Mouse (Mus musculus) limb, embryonic 10.5 days (tissue): ENCODE measurements at regions not wholly inside any gene's neighbourhood (a gene's known extent, or its start where the extent isn't known, plus 50 kb on each side); places are given as distances from the start of the nearest gene placed in this dataset. TPM values are rescaled to one million over a fixed set of nuclear protein-coding genes. Genes with fewer than 3 reads are reported as not detected.
"Not testable (repeated sequence)": the region's sequence is repeated elsewhere in the genome, so short reads cannot be mapped to it uniquely, and the experiment has no call there.

Experiments used
- DNase-seq: peaks from one replicate; pipeline ENCODE4 v3.0.0-alpha.2; 2017; ENCODE audit warnings: low spot score
- H3K27ac ChIP-seq: fragments of 300-500 bp; sonication (generic); 2 replicates; pipeline ENCODE4 v1.5.1; 2016; ENCODE audit warnings: mild to moderate bottlenecking
- H3K27me3 ChIP-seq: fragments of 300-500 bp; sonication (generic); 2 replicates; pipeline ENCODE4 v1.6.1; 2016; ENCODE audit warnings: low read depth, mild to moderate bottlenecking; ENCODE audit not compliant: poor library complexity, severe bottlenecking
- H3K36me3 ChIP-seq: fragments of 300-500 bp; sonication (generic); 2 replicates; pipeline ENCODE4 v1.6.1; 2016; ENCODE audit warnings: mild to moderate bottlenecking, moderate library complexity
- H3K4me1 ChIP-seq: fragments of 300-500 bp; sonication (generic); 2 replicates; pipeline ENCODE4 v1.6.1; 2016
- H3K4me3 ChIP-seq: fragments of 300-500 bp; sonication (generic); 2 replicates; pipeline ENCODE4 v1.5.1; 2016; ENCODE audit warnings: mild to moderate bottlenecking, moderate library complexity
- H3K9me3 ChIP-seq: fragments of 300-500 bp; sonication (generic); replicated peaks from 2 replicates; pipeline ENCODE4 v1.6.1; 2016; ENCODE audit warnings: mild to moderate bottlenecking
- WGBS: fragments of 180-500 bp; shearing (Covaris S2); methylation state at CpG from one replicate; pipeline ENCODE4 v1.1.7; 2016; 5-methylcytosine and 5-hydroxymethylcytosine counted together
- microRNA-seq: library from miRNA; unstranded; fragments of <30 nt; microRNA quantifications from one replicate; pipeline ENCODE4, GENCODE M21; 2017

DNA sequence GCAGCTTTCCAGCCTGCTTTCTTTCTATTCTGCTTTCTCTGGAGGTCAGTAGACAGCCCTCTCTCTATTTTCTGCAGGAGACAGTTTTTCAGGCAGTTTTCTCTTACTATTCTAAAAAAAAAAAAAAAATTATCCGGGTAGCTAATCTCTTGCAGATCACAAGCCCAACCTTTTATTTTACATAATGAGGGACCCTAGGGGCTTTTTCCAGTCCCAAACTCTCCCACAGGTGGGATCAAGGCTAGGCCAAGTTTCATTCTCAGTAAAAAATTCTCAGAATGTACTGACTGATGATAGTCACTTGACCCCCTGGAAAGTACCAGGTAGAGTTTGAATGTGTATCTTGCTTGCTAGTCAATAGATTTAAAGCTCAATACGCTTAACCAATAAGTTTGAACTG, 705.7 kb downstream of the Trib2 start:
- no peaks in the 10 kb centered on the region for H3K36me3 ChIP-seq
- H3K27me3 ChIP-seq, result no peaks in the 10 kb centered on the region
- no peak overlapping the region for H3K4me3 ChIP-seq
- no peak overlapping the region for H3K27ac ChIP-seq
- WGBS, result 95% methylated on average over 2 of the region's 2 CpGs
- no peaks in the 10 kb centered on the region for H3K4me1 ChIP-seq
- DNase-seq, result no peak
- no peaks in the 10 kb centered on the region for H3K9me3 ChIP-seq

DNA sequence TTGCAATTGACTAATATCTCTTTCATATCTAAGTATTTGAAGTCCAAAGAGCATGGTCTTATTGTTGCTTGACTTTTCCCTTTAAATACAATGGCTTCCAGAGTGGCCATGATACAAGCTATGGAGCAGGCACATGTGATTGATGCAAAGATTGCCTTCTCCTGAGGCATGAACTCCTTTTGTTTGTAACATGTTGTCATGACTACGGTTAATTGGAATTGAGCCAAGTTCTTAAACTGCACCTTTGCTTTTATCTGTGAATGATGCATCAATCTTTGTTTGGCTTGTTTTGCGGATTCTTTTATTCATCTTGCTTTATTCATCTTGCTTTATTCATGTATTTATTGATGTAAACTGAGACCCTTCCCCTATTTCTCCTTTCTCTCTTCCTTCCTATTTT, 711.8 kb downstream of the Trib2 start:
- no peaks in the 10 kb centered on the region for H3K36me3 ChIP-seq
- H3K4me3 ChIP-seq, result no peak overlapping the region
- no peaks in the 10 kb centered on the region for H3K27me3 ChIP-seq
- no peaks in the 10 kb centered on the region for H3K9me3 ChIP-seq
- DNase-seq, result no peak
- no peak overlapping the region for H3K27ac ChIP-seq
- 90% methylated on average over 2 of the region's 2 CpGs for WGBS
- H3K4me1 ChIP-seq, result no peaks in the 10 kb centered on the region

DNA sequence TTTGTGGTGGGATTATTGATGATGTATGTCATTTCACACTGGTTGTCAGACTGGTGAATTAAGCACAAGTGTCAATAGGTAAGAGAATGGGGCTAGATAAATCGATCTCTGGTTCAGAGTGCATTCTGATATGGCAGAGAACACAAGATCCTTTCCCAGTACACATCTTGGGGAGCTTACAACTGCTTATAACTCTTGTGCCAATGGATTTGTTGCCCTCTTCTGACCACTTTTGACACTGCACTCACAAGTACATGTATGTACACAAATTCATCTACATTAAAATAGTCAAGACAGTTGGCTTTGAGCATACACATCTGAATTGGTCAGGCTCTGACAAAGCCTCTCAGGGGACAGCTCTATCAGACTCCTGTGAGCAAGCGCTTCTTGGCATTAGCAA, 738.1 kb downstream of the Trib2 start:
- no peak overlapping the region for H3K4me3 ChIP-seq
- no peak overlapping the region for H3K27ac ChIP-seq
- 78% methylated on average over 2 of the region's 2 CpGs for WGBS
- no peaks in the 10 kb centered on the region for H3K27me3 ChIP-seq
- H3K9me3 ChIP-seq, result no peaks in the 10 kb centered on the region
- DNase-seq, result no peak
- H3K4me1 ChIP-seq, result no peaks in the 10 kb centered on the region
- H3K36me3 ChIP-seq, result no peaks in the 10 kb centered on the region

DNA sequence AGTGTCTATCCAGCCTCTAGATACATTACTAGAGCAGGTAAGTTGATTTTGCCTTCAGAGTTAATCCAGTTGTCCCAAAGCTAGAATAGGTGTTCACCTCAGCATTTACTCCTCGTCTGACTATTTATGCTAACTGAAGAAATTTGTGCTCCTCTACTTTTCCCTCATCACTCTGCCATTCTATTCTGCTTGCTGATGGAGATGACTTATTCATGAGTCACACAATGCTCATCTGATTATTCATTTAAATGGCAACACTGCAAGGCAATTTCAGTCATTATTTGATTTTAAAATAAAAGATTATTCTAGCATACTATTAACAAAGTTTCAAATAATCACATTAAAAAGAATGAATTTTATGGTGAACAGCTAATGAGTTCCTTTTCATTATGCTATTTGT, 752.4 kb downstream of the Trib2 start:
- Histone ChIP-seq H3K27ac (no peak overlapping the region), H3K27me3 (no peaks in the 10 kb centered on the region), H3K9me3 (no peaks in the 10 kb centered on the region), H3K36me3 (no peaks in the 10 kb centered on the region), H3K4me1 (no peaks in the 10 kb centered on the region), H3K4me3 (no peak overlapping the region)
- DNase-seq, result no peak
- WGBS, result 90% methylated on average over 1 of the region's 1 CpGs

DNA sequence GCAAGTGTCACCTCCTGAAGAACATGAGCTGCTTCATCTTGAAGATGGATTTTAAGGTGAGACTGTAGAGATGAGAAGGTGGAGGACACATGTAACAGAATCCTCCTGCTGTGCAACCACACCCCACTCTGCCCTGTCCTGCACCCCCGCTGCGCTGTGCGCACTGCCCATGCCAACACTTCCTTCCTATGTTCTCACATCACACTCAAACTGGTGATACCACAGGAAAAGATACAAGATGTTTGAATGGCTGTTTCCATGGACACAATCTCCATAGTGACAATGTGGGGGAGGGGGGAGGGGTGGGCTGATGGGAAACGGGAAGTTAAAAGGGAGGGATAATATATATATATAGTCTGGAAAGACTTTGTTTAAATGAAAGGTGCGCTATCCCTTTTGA, 765.3 kb downstream of the Trib2 start:
- no peak overlapping the region for H3K4me3 ChIP-seq
- no peaks in the 10 kb centered on the region for H3K9me3 ChIP-seq
- no peak for DNase-seq
- no peaks in the 10 kb centered on the region for H3K4me1 ChIP-seq
- WGBS, result 91% methylated on average over 5 of the region's 5 CpGs
- H3K27ac ChIP-seq, result no peak overlapping the region
- H3K27me3 ChIP-seq, result no peaks in the 10 kb centered on the region
- no peaks in the 10 kb centered on the region for H3K36me3 ChIP-seq

DNA sequence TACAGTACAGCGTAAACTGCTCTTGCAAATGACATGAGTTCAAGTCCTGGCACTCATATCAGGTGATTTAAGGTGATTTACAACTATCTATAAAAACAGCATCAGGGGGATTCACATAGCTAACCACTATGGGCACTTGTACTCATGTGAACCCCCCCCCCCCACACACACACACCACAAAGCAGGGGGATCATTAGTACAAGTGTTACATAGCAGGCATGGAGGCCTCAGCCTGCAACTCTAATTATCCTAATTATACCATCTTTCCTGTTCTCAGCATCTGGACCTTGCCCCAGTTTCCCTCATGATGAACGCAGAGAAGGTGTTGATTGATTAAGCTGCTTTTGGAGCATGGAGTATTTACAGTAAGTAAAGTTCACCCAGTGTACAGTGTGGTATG, 773.5 kb downstream of the Trib2 start:
- H3K4me3 ChIP-seq, result no peak overlapping the region
- no peak for DNase-seq
- no peaks in the 10 kb centered on the region for H3K4me1 ChIP-seq
- no peaks in the 10 kb centered on the region for H3K9me3 ChIP-seq
- H3K27me3 ChIP-seq, result no peaks in the 10 kb centered on the region
- 93% methylated on average over 2 of the region's 2 CpGs for WGBS
- H3K36me3 ChIP-seq, result no peaks in the 10 kb centered on the region
- H3K27ac ChIP-seq, result no peak overlapping the region

DNA sequence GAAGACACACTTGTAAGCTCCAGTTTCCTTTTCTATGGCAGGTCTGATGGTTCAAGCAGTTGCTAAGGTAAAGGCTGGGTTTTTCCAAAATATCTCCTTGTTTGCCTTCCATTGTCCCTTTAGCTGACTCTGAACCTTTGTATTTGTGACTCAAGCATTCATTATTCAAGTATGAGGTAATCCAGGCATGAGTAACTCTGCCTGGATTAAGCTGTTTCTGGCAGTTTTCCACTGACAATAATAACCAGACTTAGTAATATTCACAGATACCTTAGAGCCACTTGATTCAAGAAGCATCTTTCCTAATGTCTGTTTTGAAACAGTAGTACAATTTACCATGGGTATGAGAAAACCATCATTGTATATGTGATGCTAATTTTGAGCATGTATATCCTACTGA, 805.6 kb downstream of the Trib2 start:
- Histone ChIP-seq H3K4me3 (no peak overlapping the region), H3K4me1 (no peaks in the 10 kb centered on the region), H3K9me3 (no peaks in the 10 kb centered on the region), H3K36me3 (no peaks in the 10 kb centered on the region), H3K27me3 (no peaks in the 10 kb centered on the region), H3K27ac (no peak overlapping the region)
- no peak for DNase-seq

DNA sequence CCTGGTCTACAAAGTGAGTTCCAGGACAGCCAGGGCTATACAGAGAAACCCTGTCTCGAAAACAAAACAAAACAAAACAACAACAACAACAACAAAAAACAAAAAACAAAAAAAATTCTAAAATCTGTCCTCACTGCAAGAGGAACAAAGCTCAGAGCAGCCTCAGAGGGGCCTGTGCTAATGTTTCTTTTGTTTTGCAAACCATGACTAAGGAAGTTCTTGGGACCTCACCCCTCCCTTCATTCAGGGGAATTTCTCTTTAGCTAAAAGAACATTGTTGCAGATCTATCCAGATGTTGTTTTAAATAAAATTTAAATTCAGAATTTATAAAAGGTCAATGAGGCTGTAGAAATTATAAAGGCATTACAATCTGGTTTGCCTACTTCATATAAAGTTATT, 814.3 kb downstream of the Trib2 start:
- not testable (repeated sequence) for DNase-seq, H3K27me3 ChIP-seq, H3K27ac ChIP-seq, H3K36me3 ChIP-seq, H3K4me3 ChIP-seq, H3K4me1 ChIP-seq, H3K9me3 ChIP-seq
- WGBS, result 67% methylated on average over 1 of the region's 1 CpGs

Small RNA genes in the stretch of these regions (microRNA-seq; reads per million reads assigned to microRNA genes)
- not detected for gene Gm27682
